Mouse (Mus musculus): ENCODE measurements around the gene Gm42906. TPM values are rescaled to one million over a fixed set of nuclear protein-coding genes. Genes with fewer than 3 reads are reported as not detected.

Gm42906 gene
- total RNA-seq, 1 experiment, result not detected

GRCm38 (mm10) chr5:151379210-151379609 is 48.8 kb downstream of the Gm42906 start:
- no peak for TF ChIP-seq ZC3H11A (IDR thresholded peaks at IDR 0.05; ENCODE audit: borderline replicate concordance, low read depth, low read length)
- TF ChIP-seq MAFK (IDR thresholded peaks at IDR 0.05; ENCODE audit: insufficient read depth, low read depth, low read length), result no peak
- no peak for TF ChIP-seq HCFC1 (IDR thresholded peaks at IDR 0.05; ENCODE audit: borderline replicate concordance, insufficient read depth, low read length)
- TF ChIP-seq ZNF384 (IDR thresholded peaks at IDR 0.05; ENCODE audit: low read depth, low read length), result no peak
- TF ChIP-seq CHD2 (IDR thresholded peaks at IDR 0.05; ENCODE audit: low read depth, low read length), result no peak
- H3K27ac ChIP-seq (ENCODE audit: insufficient read depth, low read depth, low read length, poor library complexity, severe bottlenecking), result no peak overlapping the region
- H3K4me1 ChIP-seq (ENCODE audit: control insufficient read depth in 2 of 2, insufficient read depth in 2 of 2, low read length in 2 of 2, poor library complexity in 1 of 2), result no peaks in the 10 kb centered on the region
- H3K9ac ChIP-seq (ENCODE audit: insufficient read depth, low read depth, low read length, poor library complexity, severe bottlenecking), result no peak overlapping the region
- DNase-seq (ENCODE audit: low read depth, low spot score), result no peak
- in situ Hi-C loops (cut with MboI; ENCODE audit: low sequenced_read_pairs in 2 of 2, unreplicated experiment in 2 of 2), result no loop called here
- no peaks in the 10 kb centered on the region for H3K9me3 ChIP-seq (ENCODE audit: control insufficient read depth, insufficient read depth, low read depth, low read length)
- no peak overlapping the region for H3K4me3 ChIP-seq (ENCODE audit: insufficient read depth in 1 of 2, low read depth in 1 of 2, low read length in 2 of 2, poor library complexity in 1 of 2, severe bottlenecking in 1 of 2)
- no peaks in the 10 kb centered on the region for H3K36me3 ChIP-seq (ENCODE audit: control insufficient read depth, insufficient read depth, low read length, poor library complexity, severe bottlenecking)

DNA sequence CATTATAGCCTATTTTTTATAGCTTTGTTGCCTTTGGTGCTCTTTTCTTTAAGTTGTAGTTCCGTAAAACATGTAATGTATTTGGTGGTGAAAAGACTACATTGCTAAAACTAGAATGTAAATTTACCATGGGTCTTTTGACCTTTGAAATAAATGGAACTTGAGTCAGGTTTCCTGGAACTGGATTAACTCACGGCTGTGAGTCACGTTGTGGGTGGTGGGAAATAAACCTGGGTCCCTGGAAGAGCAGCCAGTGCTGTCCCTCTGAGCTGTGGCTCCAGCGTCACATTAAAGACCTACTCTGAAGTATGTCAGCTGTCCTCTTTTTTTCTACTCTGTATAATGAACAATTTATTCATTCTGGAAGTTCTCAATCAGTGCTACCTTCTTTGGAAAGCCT is 51.0 kb downstream of the Gm42906 start:
- no peaks in the 10 kb centered on the region for H3K4me1 ChIP-seq (ENCODE audit: control insufficient read depth in 2 of 2, insufficient read depth in 2 of 2, low read length in 2 of 2, poor library complexity in 1 of 2)
- TF ChIP-seq CHD2 (IDR thresholded peaks at IDR 0.05; ENCODE audit: low read depth, low read length), result no peak
- no peak for TF ChIP-seq ZNF384 (IDR thresholded peaks at IDR 0.05; ENCODE audit: low read depth, low read length)
- no peak for TF ChIP-seq ZC3H11A (IDR thresholded peaks at IDR 0.05; ENCODE audit: borderline replicate concordance, low read depth, low read length)
- no peak for TF ChIP-seq HCFC1 (IDR thresholded peaks at IDR 0.05; ENCODE audit: borderline replicate concordance, insufficient read depth, low read length)
- TF ChIP-seq MAFK (IDR thresholded peaks at IDR 0.05; ENCODE audit: insufficient read depth, low read depth, low read length), result no peak
- in situ Hi-C loops (cut with MboI; ENCODE audit: low sequenced_read_pairs in 2 of 2, unreplicated experiment in 2 of 2), result no loop called here
- H3K27ac ChIP-seq (ENCODE audit: insufficient read depth, low read depth, low read length, poor library complexity, severe bottlenecking), result no peak overlapping the region
- H3K4me3 ChIP-seq (ENCODE audit: insufficient read depth in 1 of 2, low read depth in 1 of 2, low read length in 2 of 2, poor library complexity in 1 of 2, severe bottlenecking in 1 of 2), result no peak overlapping the region
- H3K9me3 ChIP-seq (ENCODE audit: control insufficient read depth, insufficient read depth, low read depth, low read length), result no peaks in the 10 kb centered on the region
- DNase-seq (ENCODE audit: low read depth, low spot score), result no peak
- H3K9ac ChIP-seq (ENCODE audit: insufficient read depth, low read depth, low read length, poor library complexity, severe bottlenecking), result no peak overlapping the region; the same call in 1 of the 2 replicates
- no peaks in the 10 kb centered on the region for H3K36me3 ChIP-seq (ENCODE audit: control insufficient read depth, insufficient read depth, low read length, poor library complexity, severe bottlenecking)

- H3K4me3 ChIP-seq (ENCODE audit: insufficient read depth in 1 of 2, low read depth in 1 of 2, low read length in 2 of 2, poor library complexity in 1 of 2, severe bottlenecking in 1 of 2), result no peak overlapping the region
- in situ Hi-C loops (cut with MboI; ENCODE audit: low sequenced_read_pairs in 2 of 2, unreplicated experiment in 2 of 2), result no loop called here
- H3K36me3 ChIP-seq (ENCODE audit: control insufficient read depth, insufficient read depth, low read length, poor library complexity, severe bottlenecking), result no peaks in the 10 kb centered on the region
- no peak overlapping the region for H3K9ac ChIP-seq (ENCODE audit: insufficient read depth, low read depth, low read length, poor library complexity, severe bottlenecking)
- TF ChIP-seq ZNF384 (IDR thresholded peaks at IDR 0.05; ENCODE audit: low read depth, low read length) (no peak), CHD2 (IDR thresholded peaks at IDR 0.05; ENCODE audit: low read depth, low read length) (no peak), MAFK (IDR thresholded peaks at IDR 0.05; ENCODE audit: insufficient read depth, low read depth, low read length) (no peak), ZC3H11A (IDR thresholded peaks at IDR 0.05; ENCODE audit: borderline replicate concordance, low read depth, low read length) (no peak), HCFC1 (IDR thresholded peaks at IDR 0.05; ENCODE audit: borderline replicate concordance, insufficient read depth, low read length) (no peak)
- H3K27ac ChIP-seq (ENCODE audit: insufficient read depth, low read depth, low read length, poor library complexity, severe bottlenecking), result no peak overlapping the region
- H3K4me1 ChIP-seq (ENCODE audit: control insufficient read depth in 2 of 2, insufficient read depth in 2 of 2, low read length in 2 of 2, poor library complexity in 1 of 2), result peaks cover 0 to 2% of the 10 kb centered on the region in 2 experiments; a peak in 1 of 4 replicates
- DNase-seq (ENCODE audit: low read depth, low spot score), result no peak
- no peaks in the 10 kb centered on the region for H3K9me3 ChIP-seq (ENCODE audit: control insufficient read depth, insufficient read depth, low read depth, low read length)
Observed at GRCm38 (mm10) chr5:151374825-151375224, 53.1 kb downstream of the Gm42906 start.

- H3K27ac ChIP-seq (ENCODE audit: insufficient read depth, low read depth, low read length, poor library complexity, severe bottlenecking), result no peak overlapping the region
- no peak for DNase-seq (ENCODE audit: low read depth, low spot score)
- H3K4me3 ChIP-seq (ENCODE audit: insufficient read depth in 1 of 2, low read depth in 1 of 2, low read length in 2 of 2, poor library complexity in 1 of 2, severe bottlenecking in 1 of 2), result no peak overlapping the region
- peaks cover 0 to 4% of the 10 kb centered on the region in 2 experiments; a peak in 1 of 4 replicates for H3K4me1 ChIP-seq (ENCODE audit: control insufficient read depth in 2 of 2, insufficient read depth in 2 of 2, low read length in 2 of 2, poor library complexity in 1 of 2)
- no peak for TF ChIP-seq ZC3H11A (IDR thresholded peaks at IDR 0.05; ENCODE audit: borderline replicate concordance, low read depth, low read length)
- TF ChIP-seq CHD2 (IDR thresholded peaks at IDR 0.05; ENCODE audit: low read depth, low read length), result no peak
- no peak for TF ChIP-seq HCFC1 (IDR thresholded peaks at IDR 0.05; ENCODE audit: borderline replicate concordance, insufficient read depth, low read length)
- no peak for TF ChIP-seq MAFK (IDR thresholded peaks at IDR 0.05; ENCODE audit: insufficient read depth, low read depth, low read length)
- no peak for TF ChIP-seq ZNF384 (IDR thresholded peaks at IDR 0.05; ENCODE audit: low read depth, low read length)
- no peaks in the 10 kb centered on the region for H3K36me3 ChIP-seq (ENCODE audit: control insufficient read depth, insufficient read depth, low read length, poor library complexity, severe bottlenecking)
- in situ Hi-C loops (cut with MboI; ENCODE audit: low sequenced_read_pairs in 2 of 2, unreplicated experiment in 2 of 2), result no loop called here
- no peaks in the 10 kb centered on the region for H3K9me3 ChIP-seq (ENCODE audit: control insufficient read depth, insufficient read depth, low read depth, low read length)
- H3K9ac ChIP-seq (ENCODE audit: insufficient read depth, low read depth, low read length, poor library complexity, severe bottlenecking), result no peak overlapping the region
Observed at GRCm38 (mm10) chr5:151371130-151371529, 56.8 kb downstream of the Gm42906 start.

All from ES-E14 (cell line).